Mouse (Mus musculus) cerebellum, postnatal 4 days (tissue): ENCODE results near the gene Sgtb.

Experiments used
- DNase-seq, 2 experiments: peaks; one replicate each; pipeline ENCODE4 v3.0.0; 2022; ENCODE audit warnings: low spot score in 2 of 2, mixed read lengths in 1 of 2

Sgtb gene

DNA sequence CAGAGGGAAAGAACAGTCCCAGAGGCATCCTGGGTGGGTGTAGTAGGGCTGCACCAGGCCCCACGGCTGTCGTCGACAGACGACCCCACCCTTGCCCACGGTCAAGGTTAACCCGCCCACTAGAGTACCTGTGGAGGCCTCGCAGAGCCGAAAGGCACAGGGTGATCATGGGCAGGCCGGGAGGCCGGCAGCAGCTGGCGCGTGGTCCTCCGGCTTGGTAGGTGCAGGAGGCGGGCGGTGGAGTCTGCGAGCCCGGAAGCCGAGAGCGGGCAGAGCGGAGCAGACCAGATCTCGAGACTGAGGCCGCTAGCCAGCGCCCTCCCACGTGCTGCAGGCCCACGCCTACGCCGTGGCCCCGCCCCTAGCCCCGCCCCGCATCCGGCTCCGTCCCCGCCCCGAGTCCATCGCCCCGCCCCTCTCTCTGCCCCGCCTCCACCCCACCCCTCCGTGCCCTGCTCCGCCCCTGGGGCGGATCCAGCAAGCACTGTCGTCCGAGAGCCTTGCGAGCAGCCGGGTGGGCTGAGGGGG, at the start of gene Sgtb, which contains the start of gene Nln:
Gene Sgtb (plus strand): TSS at position 454 of the 528 bp plus-strand sequence.
Gene Nln (minus strand): TSS at position 327 of the 528 bp plus-strand sequence.
- peak; percentile 60 to 87 for DNase-seq

DNA sequence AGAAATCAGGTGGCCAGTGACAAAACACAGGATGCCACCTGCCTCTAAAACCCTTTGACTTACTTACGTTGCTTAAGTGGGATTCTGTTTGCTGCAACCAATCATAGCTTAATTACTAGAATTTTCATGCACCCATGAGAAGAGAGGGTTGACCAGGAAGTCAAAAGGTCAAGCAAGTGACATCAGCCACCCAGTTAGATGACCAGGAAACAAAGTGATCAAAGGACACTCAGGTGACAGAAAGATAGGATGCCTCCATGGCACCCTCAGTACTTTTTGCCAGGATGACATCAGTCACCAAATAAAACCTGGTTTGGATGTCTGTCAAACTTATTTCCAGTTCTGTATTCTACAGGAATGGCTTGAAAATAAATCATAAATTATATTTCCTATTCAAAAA, 49.3 kb upstream of the Sgtb start:
- DNase-seq, result no peak

DNA sequence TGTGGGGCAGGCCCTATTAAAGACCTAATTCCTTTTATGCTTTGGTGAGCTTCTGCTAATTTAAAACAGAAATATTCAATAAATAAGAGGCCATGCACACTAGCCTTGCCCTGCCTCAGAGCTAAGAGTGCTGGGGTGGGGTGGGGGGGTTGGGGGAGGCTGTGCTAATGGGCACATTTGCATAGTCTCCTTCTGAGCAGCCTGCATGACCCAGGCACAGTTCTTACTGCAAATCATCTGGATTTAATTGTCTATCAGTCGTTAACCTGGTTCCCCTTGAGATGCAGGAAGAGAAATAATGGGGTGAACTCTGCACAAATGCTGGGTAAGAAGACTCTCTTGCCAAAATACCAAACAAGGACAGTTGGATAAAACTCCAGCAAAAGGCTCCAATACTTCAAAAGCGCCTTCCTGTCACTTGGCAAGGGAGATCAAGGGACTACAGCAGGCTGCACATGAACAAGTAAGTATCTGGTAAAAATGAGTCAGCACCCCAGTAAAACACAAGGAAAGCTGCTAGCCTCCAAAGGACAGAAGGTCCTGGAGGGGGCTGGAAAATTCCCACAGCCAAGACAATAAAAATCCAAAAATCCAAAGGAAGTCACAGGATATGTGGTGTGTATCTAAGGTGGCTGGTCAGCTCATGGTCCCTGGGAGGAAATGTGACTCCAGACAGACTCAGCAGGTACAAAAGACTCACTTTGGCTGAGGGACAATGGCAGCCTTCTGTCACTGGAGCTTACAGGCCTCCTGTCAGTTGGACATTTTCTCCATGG, 47.4 kb upstream of the Sgtb start:
- DNase-seq, result no peak

DNA sequence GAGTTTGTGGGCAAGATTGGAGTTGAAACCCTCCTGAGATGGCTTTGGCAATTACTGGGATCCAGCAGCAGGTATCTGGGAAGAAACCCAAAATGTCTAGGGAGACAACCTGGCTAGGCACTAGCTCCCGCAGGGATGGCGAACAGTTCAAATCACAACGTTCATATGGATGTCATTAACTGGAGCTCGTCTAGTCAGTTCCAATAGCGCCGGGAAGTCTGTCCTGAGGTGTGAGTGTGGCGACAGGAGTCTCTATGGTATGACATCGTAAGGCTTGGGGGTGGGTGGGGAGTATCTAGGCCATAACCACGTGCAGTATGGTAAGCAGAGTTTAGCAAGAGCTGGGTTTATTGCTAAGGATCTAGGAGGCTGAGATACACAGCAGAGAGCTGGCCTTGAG, 46.5 kb upstream of the Sgtb start:
- no peak for DNase-seq

DNA sequence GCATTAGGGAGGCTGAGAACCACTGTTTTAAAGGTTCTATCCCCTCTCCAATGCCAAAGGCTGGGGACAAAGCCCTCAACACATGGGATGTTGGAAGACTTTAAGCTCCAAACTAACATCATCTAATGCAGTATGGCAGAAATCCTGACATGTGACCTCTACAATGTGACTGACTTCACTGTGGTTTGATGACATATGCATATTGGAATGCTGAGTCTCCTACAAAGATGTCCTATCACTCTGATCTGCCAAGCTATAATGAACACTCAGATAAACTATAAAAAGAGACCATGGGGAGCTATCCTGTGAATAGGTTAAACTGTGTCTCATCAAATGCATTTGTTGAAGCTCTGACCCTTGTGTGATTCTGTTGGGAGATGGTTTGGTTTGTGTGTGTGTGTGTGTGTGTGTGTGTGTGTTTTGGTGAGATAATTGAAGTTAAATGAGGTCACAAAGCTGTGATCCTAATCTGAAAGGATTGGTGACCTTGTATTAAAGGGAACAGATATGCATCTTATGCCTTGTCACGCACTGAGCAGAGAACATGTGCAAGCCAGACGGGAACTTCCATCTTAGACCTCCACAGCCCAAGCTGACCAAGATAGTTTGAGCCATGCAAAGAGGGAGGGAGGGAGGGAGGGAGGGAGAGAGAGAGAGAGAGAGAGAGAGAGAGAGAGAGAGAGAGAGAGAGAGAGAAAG, 43.7 kb upstream of the Sgtb start:
- no peak for DNase-seq

DNA sequence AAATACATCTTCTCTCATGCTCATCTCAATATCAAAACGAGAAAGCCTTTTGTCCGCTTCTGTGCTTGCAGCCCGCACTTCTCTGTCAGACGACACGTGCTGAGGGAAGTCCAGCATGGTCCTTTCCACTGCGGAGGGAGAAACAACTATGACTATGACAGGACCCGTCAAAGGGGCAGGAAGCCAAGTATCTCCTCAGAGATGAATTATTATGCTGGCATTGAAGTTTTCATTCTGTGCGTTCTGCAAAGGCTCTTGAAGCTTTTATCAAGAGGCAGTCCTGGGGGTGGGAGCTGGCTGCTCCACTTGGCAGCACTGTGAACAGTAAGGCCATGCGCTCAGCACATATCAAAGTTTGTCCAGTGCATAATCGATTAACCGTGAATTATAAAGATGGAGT, 40.3 kb upstream of the Sgtb start:
- no peak for DNase-seq

DNA sequence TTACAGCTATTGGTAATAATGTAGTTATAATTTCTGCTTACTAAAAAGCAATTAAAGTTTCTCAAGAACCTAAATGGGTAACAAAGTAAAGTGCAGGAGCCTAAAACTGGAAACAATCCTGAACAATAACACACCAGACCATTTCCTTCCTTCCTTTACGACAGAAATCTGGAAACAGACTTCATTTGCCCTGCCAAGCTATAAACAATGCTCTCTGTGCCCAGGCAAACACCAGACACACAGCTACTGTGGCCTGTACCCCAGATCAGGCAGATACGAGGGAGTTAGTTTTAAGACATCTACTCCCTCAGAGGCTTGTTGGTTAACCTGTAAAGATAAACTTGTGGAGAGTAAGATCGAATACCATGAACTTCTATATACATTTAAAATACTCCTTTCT, 38.8 kb upstream of the Sgtb start:
- no peak for DNase-seq

DNA sequence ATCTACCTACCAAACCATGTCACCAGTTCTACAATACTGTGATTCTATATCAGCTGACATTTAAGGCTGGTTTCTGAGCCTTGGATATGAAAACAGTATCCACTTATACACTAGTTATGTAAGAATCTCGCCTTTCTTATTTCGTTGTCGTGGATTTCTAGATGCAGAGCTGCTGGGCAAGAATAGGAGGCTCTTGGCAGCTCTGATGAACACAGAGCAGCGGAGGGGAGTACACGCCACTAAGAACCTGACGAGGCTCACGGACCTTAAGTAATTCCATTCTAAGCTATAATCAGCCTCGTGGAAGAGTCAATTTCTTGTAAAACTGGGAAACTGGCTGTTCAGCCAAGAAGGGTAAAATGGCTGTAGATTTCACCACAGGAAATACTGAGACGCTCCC, 37.2 kb upstream of the Sgtb start:
- DNase-seq, result no peak

DNA sequence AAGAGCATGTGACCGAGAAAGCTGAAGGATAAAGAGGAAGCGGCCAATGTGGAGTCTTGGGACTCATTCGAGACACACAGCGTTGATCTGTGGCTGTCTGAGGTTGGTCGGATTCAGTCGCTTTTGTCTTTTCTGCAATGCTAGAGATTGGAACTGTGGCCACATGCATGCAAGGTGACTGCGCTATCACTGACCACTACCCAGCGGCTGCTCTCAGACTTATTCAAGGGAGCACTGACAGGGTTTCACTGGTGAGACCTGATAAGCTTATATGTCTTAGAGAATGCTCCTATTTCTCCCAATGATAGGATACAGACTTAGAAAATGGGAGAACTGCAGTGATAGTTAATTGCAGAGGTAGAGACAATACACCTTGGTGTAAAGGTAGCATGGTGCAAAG, 35.3 kb upstream of the Sgtb start:
- no peak for DNase-seq

DNA sequence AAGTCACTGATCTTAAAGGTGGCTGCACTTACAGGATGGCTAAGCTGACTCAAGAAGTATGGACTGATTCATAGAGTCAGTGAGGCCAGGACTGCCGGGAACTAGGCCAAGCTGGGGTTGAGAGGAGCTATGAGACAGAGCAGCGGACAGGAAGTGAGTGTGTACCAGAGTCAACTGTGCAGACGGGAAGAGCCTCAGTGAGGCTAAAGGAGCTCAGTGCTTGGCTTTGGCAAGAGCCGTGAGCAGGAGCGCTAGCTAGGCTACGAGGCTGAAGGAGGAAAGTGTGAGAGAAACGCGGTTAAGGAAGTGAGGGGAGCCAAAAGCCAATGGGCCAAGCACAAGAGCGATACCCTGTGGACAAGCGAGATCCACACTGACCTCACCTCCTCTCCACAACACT, 34.8 kb upstream of the Sgtb start:
- DNase-seq, result no peak

DNA sequence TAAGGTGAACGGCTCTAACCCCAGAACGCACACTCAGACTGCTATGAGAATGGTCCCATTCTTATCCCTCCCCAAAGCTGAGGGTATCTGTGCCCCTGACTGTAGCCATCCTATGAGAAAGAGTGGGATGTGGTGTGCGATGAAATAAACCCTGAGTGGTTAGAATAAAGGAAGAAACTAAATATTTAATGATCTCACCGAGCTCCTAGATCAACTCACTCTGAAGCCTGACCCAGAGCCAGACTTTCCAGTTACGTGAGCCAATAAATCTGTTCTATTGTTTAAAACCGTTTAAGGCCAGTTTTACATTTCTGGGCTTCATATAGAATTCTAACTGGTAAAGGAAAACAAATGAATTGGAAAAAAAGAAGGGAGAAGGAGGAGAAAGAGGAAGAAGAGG, 32.5 kb upstream of the Sgtb start:
- no peak for DNase-seq

DNA sequence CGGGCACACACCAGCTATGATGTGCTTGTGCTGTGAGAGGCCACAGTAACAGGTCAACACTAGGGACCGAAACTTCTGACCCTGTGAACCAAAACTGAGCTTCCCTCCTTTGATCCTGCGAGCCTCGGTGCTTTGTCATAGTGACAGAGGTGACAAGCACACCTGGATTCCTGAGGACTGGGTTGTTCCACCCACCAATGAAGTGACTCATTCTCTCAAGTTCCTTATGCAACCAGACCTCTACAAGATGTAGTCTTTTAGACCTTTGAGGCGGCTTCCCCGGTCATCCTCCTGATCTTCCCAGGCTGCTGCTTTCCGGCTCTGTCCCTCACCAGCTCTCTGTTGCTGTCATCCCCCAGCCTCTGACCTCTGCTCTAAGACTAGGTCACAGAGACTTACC, 27.0 kb upstream of the Sgtb start:
- DNase-seq, result no peak

DNA sequence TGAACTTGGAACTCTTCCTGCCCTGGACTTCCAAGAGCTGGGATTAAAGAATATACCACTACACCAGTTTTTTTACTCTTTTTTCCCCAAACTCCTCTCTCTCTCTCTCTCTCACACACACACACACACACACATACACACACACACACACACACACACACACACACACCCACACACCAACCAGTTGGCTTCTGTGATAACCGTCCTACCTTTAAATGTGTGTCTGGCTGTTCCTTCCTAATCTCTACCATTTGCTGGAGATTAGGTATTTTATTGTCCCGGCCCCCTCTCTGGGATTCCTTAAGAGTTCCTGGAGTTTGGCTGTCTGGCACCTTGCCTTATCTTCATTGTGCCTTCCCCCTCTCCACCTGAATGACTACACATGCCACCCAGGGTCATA, 24.9 kb upstream of the Sgtb start:
- DNase-seq, result no peak

DNA sequence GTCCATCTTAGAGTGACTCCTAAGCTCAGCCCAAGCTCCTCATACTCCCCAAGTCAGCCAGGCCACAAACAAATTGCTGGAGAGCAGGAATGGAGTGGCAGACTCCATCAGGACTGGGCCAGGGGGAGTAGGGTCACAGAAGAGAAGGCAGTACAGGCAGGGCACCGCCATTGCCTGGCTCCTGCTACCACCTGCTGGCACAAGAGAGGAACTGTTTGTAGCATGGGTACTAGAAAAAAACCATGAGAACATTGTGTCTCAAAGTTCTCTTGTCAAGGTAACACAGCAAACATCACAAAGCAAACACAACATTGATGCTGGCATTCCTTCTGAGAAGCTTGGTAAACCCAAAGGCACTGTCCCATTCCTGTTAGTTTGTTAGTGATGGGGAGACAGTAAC, 20.2 kb upstream of the Sgtb start:
- no peak for DNase-seq

DNA sequence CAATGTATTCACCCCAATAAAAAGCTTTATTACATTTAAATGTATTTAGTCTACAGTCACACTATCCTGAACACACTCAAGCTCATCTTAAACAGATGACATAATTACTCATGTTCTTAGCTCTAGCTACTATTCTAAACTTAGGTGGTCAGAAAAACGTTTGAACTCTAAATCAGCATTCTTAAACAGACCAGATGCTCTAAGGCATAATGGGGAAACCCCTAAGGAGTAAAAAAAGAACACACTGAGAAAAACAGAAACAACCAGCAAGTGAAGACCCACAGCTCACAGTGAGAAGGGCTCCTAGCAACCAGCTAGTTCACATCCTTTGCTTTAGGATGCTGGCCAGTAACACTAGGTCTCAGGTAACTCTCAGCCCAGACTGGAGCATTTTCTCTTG, 17.8 kb upstream of the Sgtb start:
- DNase-seq, result no peak

DNA sequence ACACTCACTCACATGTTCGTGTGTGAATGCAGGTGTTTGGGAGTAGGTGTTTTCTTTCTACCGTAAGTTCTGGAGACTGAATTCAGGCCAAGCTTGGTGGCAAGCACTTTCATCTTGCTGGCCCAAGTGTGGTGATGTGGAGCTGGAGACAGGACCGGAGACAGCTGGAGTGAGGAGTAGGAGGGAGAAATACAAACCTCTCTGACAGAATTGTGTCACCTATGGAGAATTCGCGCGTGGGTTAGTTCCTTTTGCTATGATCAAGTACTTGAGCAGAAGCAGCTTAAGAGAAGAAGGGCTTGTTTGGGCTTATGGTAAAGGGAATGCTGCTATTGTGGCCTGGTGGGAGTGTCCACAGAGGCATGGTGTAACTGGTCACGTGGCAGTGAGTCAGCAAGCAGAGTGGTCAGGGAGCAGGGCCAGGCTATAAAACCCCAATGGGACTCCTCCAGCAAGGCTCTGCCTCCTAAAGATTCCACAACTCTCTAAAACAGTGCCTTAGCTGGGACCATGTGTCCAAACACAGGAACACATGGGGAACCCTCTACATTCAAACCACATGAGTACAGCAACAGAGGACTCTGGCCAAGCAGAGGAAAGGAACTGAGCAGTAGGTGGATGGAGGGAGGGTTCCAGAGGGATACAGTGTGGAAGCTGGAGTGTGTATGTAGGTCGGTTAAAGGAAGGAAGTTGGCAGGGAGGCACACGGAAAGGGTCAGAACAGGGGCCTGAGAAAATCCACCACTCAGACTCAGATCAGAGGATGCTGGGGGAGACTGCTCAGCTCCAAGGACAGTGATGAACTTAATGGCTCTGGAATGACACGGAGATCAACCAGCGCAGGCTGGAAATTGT, 14.8 kb upstream of the Sgtb start:
- DNase-seq, result no peak

DNA sequence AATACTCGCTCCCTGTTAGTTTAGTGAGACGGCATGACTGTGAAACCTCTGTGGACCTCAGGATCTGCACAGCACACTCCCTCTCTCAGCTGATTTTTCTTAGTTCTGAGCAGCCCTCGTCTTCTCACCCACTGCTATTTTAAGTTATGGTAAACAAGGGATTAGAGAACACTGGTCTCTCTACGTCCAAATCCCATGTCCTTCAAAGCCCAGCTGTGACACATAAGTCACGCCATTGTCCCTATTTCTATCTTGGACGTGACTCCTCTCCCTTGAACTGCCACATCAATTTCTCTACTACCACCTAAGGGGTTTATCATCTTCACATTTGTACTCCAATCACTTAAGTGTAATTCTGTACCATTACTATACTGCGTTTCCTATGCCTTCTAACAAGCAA, 13.6 kb upstream of the Sgtb start:
- DNase-seq, result no peak

DNA sequence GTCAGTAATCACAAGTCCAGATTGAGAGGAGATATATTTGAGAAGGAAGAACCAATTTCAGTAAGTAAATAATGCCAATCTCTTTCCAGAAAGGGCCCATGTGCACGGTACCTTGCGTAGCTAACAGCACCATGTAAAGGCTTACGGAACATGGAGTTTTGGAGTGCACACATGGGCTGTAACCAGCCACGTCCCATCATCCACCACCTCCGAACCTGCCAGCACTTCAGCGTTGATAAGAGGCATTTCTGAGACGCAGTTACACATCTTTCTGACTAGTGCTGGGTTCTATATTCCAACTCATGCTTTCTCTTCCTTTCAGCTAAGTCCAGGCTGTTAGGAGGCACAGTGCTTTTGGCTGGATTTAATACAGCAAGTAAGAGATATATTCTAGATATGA, 12.4 kb upstream of the Sgtb start:
- no peak for DNase-seq

DNA sequence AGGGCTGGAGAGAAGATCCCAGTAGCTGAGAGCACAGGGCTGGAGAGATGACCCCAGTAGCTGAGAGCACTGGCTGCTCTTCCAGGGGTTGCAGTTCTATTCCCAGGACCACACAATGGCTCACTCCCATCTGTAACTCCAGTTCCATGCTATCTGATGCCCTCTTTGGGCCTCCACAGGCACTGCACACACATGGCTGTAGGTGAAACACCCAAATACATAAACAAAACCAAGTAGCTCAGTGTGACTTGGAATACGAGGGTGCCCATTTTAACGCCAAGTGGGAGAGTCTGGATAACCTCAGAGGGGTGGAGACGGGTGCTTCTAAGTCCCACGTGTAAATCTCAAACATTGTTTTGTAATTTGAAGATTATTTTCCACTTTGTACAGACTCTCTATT, 9.1 kb upstream of the Sgtb start:
- no peak for DNase-seq

DNA sequence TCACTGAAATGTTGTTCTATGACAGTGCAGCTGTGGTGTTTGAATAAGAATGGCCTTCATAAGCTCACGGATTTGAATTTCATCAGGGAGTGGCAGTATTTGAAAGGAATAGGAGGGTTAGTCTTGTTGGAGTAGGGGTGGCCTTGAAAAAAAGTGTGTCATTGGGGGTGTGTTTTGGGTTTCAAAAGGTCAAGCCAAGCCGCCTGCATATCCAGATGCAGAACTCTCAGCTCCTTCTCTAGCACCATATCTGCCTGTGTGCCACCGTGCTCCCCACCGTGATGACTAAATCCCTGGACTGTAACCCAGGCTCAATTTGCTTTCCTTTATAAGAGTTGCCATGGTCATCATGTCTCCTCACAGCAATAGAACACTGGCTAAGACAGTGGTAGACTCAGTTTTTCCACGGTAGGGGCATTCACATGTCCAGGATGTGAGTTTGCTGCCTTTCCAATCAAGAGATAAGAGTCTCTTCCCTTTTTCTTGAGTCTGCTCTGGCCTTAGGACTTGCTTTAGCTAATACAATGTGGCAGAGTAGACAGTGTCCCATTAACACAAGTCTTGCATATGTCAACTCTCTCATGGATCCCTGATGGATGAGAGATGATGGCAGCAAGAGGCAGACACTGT, 7.8 kb upstream of the Sgtb start:
- DNase-seq, result no peak

DNA sequence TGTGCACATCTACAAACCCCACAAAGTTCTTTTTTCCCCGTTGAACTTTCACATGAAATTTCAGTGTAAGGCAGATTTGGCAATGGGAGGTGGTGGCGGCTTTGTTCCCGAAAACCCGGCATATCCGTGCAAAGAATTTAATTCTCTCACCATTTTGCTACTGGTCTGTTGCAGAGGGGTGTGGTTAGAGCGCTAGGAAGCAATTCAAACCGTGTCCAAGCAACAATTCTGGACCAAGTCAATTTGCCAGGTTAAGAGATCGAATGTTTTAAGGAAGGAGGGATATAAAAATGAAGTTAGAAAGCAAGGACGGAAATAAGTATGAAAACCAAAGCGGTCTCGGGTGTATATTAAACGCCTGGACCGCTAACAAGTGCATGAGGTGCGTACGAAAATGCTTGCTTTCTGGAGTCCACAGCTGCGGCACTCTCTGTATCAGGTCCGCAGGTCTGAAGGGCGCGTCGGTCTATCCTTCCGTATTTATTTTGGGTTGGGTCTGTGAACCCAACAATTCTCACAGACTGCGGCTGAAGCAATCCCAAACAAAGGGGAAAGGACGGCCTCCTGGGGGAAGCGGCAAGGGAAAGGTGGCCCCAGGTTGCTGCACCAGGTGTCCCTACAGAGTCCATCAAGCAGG, 772 bp upstream of the Sgtb start:
- DNase-seq, result peak in 1 of 2 experiments; percentile 5
